Mouse (Mus musculus) common myeloid progenitor, adult 5-6 weeks (primary cell): Measurements from ENCODE around the gene Mcur1. TPM values are rescaled to one million over a fixed set of nuclear protein-coding genes. Genes with fewer than 3 reads are reported as not detected.

Experiments
- ATAC-seq: replicated peaks from 2 replicates; pipeline ENCODE4 v1.8.0; 2016; ENCODE audit warnings: low read depth, mild to moderate bottlenecking, moderate TSS enrichment, inconsistent platforms; ENCODE audit not compliant: poor library complexity, severe bottlenecking
- total RNA-seq: library from RNA; stranded (forward); fragments of 200-1000, 187-1606 nt; gene quantifications from 2 replicates; pipeline ENCODE4 v1.2.3, GENCODE M21; 2017

Mcur1 gene
- total RNA-seq, 1 experiment from 2014 or later, result 20.2 TPM

DNA sequence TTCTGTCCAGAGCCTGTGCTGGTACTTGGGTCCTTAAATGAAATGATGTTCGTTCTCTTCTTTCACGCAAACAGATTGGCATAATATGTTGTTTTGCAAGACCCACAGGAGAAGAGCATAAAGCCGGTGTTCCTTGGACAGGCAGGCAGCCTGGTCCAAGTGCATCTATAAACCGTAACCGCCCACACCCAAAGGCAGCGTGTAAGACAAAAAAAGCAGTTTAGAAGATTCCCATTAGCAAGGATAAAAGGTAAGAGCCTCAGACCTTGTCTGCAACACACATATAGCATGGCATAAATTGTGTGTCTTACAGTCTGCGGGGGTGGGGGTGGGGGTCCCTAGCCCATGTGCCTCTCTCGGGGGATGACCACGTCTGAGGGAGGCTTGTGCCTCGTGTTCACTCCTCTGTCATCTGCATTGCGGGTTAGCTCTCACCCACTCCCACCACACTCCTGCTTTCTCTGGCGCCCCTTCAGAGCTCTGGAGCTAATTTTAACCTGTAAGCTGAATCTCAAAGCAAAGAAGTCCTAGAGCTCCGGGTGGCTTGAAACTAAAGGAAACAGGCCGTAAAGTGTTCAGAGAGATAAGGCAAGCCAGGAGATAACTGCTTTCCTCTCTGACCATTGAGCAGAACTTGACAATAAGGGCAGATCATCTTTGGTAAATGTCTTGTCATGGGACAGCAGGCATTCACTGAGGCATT lies 29.7 kb downstream of the Mcur1 start:
- peak; percentile 57 for ATAC-seq

DNA sequence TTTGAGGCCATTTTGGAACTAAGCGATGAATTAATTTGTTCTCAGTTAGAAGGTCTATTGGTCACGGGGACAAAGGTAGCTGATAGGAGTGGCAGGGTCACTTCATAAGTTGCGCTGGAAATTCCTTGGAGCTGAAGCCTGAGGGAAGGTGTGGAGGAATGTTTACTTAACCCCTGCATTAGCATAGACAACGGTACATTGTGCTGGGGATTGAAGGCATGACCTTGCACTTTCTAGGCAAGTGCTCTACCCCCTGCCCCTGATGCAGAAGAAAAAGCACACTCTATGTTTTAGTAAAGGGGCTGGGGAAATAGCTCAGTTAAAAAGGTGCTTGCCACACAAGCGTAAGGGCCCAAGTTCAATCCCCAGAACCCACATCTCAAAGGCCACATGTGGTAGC lies 33.7 kb downstream of the Mcur1 start:
- no peak for ATAC-seq

DNA sequence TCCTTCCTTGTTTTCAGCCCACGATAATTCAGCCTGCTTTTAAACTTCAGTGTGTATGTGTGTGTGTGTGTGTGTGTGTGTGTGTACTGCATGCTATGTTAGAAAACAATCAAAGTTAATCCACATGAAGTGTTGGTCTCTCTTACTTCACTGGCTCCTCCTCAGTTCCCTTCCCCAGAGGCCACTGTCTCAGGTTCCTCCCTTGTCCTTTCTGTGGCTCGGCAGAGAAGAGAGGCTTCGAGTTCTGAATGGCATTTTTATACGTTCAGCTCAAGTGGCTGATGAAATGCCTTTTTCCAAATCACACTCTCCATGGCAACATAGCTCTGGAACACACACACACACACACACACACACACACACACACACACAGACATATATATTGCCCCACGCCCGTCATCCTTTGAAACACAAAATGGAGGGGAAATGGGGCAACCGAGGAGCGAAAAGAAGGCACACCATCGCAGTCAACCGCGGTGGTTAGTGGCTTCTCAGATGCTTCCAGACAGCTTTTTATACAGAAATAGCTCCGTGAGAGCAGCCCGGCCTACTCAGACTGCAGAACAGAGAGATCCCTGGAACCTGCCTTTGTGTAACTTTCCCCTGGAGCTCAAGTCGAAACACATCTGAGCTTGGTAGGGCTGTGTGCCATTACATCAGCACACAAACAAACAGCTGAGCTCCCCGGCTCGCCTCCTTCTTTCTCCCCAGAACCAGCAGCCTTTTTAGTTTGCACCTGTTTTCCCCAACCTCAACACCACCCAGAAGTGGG lies 34.4 kb downstream of the Mcur1 start:
- ATAC-seq, result peak; percentile 24

DNA sequence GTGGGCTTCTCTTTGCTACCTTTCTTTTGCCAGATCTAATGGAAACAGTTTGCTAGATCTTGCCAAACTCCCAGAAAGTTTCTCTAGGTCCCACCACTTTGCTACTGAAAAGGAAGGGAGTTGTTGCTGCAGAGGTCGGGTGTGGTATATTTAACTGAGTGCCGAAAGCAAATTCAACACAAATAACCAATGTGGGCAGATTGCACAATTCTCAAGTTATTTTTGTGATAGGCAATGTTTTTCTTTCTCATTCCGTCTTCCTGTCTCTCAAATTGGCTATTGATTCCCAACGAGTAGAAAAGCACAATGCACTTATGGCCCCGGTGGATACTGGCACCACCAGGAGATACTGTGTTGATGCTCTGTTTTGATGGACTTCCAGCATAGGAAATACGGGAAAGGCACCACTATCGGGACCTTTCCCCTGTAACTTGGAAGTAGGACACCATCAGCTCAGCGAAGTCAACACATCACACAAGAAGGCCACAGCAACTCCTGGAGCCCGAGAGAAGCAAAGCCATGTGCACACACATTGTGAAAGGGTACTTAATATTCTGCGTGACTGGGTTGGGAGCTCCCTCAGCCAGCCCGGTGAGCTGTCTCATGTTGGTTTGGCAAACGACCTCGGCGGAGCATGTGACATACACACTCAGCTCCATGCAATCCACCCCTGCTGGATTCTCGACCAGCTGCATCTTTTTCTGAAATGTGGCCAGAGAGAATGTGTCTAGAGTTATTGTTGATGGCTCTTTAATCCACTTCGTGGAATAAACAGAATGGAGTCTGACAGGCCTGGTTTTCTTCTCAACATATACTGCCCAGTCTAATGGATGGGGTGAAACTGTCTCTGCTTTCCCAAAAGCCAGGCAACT lies 35.3 kb downstream of the Mcur1 start:
- ATAC-seq, result peak; percentile 63

DNA sequence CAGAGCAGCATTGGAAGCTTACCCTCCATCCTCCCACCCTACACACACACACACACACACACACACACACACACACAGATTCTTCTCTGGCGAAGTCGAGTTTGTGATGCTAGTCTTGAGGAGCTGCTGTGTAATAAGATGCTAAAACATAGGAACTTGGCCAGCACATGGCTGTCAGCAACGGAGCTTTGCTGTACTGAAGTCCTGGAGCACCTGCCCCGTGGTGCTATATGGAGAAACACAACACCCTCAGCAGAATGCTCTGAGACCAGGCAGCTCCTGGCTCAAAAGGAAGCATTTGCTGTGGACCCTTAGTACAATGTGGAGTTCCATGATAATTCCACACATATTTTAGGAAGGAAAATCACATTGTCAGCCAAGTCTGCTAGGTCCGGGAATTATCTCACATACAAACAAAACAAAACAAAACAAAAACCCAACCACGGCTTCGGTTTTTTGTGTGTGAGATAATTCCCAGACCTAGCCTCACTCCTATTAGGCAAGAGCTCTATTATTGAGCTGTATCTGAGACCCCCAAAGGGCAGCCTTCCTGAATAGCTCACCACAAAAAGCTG lies 36.0 kb downstream of the Mcur1 start:
- ATAC-seq, result no peak

DNA sequence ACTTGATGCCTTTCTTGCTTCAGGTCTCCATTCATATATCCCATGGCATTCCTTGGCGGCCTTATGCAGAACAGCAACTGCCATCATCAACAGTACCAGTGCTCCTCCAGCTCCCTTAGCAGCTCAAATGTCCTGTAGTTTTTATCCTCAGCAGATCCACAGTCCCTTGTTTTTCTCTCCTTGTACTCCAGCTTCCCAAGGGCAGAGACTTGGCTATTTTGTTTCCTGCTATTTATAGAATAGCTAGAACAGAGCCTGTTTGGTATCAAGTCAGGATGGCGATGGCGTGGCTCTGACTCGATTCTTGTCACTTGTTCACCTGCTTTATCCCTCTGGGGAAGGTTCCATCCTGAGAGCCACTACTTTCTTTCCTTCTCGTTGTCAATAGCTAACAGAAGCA lies 38.1 kb downstream of the Mcur1 start:
- no peak for ATAC-seq

DNA sequence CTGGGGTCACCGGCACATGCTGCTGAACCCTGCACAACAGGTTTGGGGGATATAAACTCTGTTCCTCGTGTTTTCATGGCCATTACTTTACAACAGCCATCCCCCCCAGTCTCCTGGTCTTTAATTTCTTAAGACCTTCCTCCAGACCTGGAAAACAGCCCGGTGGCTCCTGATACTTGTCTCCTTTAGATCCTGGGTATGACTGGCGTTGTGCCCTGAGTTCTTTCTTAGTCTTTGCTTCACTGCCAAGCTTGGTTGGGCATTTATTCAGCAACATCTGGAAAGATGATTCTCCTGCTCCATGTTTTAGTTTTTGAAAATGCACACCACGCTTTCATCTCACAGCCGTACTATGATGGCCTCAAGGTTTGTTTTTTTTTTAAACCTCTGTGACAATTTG lies 40.7 kb downstream of the Mcur1 start:
- ATAC-seq, result no peak

- ATAC-seq, result no peak
Measured at GRCm38 (mm10) chr13:43517371-43517770, 42.6 kb downstream of the Mcur1 start.

DNA sequence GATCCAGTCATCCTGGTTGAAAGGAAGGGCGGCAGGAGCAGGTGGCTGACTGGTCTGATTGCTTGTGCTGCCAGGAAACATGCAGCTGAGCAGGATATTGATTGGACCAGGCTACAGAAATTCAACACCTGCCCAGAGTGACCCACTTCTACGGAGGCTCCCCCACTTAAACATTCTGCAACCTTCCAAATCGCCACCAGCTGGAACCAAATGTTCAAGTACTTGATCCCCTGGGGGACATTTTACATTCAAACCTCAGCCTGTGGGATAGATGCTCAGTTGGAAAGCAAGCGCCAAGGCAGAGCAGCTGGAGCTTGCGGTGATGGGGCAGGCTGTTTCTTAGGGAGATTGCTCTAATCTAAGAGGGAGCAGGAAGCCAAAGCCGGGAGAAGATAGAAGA lies 43.1 kb downstream of the Mcur1 start:
- no peak for ATAC-seq

DNA sequence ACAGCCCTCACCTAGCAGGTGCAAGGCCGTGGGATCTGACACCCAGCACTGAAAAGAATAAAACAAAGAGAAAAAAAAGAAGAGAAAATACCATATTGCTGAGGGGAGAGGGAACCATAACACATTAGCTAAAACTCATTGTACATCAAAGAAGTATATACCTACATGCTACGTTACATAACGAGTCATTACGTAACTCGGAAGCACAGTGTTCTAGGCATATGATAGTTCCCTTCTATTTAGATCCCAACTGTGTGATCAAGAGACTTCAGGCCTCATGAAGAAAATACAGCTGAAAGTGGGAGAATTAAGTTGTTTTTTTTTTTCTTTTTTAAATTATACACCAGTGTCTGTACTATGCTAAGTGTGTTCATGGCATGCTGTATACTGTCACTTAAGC lies 43.9 kb downstream of the Mcur1 start:
- no peak for ATAC-seq

DNA sequence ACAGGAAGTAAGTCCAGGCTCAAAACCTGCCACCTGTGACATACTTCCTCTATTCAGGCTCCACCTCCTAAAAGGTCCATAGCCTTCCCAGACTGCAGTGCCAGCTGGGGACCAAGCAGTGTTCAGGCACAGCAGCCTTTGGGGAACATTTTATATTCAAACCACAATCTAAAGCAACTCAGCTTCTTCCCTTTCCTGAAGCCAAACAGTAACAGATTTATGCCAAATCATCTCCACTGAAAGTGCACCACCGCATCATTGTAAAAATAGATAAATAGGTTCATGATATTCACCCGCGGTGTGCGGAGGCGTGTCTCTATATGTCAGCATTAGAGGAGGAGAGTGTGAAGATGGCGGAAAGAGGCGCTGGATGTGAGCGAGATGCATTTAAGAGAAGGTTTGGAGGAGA lies 45.0 kb downstream of the Mcur1 start:
- peak; percentile 93 for ATAC-seq

DNA sequence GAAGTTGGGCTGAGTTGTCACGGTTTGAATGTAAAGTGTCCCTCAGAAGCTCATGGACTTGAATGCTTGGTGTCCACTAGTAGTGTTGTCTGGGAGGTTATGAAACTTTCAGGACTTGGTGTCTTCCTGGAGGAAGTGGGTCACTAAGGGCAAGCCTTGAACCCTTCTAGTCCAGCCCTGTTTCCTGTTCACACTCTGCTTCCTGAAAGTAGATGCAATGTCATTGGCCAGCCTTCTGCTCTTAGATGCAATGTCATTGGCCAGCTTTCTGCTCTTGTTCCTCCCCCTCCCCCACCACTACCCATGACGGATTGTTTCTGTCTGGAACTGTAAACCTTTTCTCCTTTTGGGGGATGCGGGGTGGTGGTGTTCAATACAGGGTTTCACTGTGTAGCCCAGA lies 47.3 kb downstream of the Mcur1 start:
- ATAC-seq, result no peak

GRCm38 (mm10) chr13:43505798-43506197 lies 54.2 kb downstream of the Mcur1 start:
- no peak for ATAC-seq

DNA sequence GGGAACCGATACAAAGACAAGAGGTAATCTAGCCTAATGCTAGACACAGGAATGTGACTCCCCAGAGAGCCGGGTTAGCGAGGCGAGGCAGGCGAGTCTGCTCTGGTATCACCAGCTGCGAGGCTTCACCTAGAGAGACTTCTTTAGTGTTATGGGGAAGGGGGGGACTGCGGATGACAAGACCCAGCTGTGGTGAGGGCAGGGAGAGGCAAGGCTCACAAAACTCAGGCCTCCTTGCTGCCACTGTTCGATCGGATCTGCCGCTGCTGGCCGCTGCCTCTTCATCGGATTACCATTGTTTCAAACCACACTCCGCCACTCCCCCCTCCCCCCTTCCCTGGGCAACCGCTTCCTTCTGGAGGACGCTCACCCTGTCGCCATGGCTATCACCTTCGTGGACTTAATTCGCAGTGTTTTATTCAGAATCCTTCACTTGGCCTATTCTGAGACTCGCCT lies 56.6 kb downstream of the Mcur1 start:
- ATAC-seq, result peak; percentile 67

DNA sequence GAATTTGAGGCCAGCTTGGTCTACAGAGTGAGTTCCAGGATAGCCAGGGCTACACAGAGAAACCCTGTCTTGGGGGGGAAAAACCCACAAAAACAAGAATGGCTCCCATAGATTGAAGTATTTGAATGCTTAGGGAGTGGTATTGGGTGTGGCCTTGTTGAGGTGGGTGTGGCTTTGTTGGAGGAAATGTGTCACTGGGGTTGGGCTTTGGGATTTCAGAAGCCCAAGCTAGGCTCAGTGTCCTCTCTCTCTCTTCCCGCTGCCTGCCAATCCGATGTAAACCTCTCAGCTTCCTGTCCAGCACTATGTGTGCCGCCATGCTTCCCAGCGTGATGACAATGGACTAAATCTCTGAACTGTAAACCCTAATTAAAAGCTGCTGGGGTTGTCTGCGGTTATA lies 58.4 kb downstream of the Mcur1 start:
- ATAC-seq, result no peak

GRCm38 (mm10) chr13:43500483-43500850 lies 59.5 kb downstream of the Mcur1 start:
- no peak for ATAC-seq

- no peak for ATAC-seq
Measured at GRCm38 (mm10) chr13:43499731-43500482, 60.1 kb downstream of the Mcur1 start.

GRCm38 (mm10) chr13:43498849-43499248 lies 61.1 kb downstream of the Mcur1 start:
- no peak for ATAC-seq

GRCm38 (mm10) chr13:43497769-43498168 lies 62.2 kb downstream of the Mcur1 start:
- ATAC-seq, result no peak

DNA sequence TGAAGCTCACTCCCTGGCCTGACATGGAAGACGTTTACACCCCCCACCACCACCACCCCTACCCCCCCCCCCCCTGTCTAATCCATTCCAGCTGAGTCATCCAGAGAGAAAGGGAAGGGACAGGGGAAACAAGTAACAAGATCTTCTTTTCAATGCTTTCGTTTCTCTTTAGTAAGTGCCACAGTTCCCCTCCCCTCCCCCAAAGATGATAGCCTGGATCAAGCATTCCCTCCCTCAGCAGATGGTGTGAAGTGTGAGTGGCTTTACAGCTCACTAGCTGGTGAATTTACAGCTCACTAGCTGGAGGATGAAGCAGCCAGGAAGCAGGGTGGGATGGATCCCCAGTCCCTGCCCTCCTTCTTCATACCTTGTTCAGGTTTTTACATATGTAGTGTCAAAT lies 63.3 kb downstream of the Mcur1 start:
- ATAC-seq, result peak; percentile 48
